Mouse (Mus musculus) Patski (cell line): ENCODE measurements around the gene Adgrg6. TPM values are rescaled to one million over a fixed set of nuclear protein-coding genes. Genes with fewer than 3 reads are reported as not detected.
A peak's percentile ranks its signal among the peaks of the same experiment; 100 is the strongest.

Experiments used
- ATAC-seq: fragments of 100-300 bp; one replicate; pipeline ENCODE4 v1.8.0; 2021
- CTCF ChIA-PET: fragments of 350-600 bp; sonication (Branson Sonifier 250); formaldehyde crosslinking; loops from one replicate; lab custom pipeline; 2022; ENCODE audit warnings: inconsistent platforms; lab: Charles Lee
- POLR2A ChIA-PET: fragments of 350-600 bp; sonication (Branson Sonifier 250); formaldehyde crosslinking; loops from one replicate; lab custom pipeline; 2022; ENCODE audit warnings: antibody characterized with exemption, inconsistent platforms; lab: Charles Lee
- DNase-seq: peaks from one replicate; pipeline ENCODE4 v3.0.0-alpha.2; 2011; ENCODE audit warnings: low read depth, low spot score
- H3K27me3 ChIP-seq: fragments of 371-371 bp; one replicate; pipeline ENCODE4 v1.5.1; 2021
- CTCF ChIP-seq: fragments of 100-300 bp; IDR thresholded peaks from one replicate; pipeline ENCODE4 v1.5.1; 2021
- in situ Hi-C: fragments of 300-500 bp; cut with MboI; formaldehyde crosslinking; loops from 3 replicates; pipeline ENCODE4 v1.11.1; 2018; ENCODE audit warnings: low pct_unique_long_range_greater_than_20kb, mixed read lengths
- polyA plus RNA-seq: library from polyadenylated mRNA; unstranded; gene quantifications from one replicate; pipeline ENCODE4 v1.2.3, GENCODE M21; 2021

The Adgrg6 gene
- polyA plus RNA-seq = 43.0 TPM

- ChIA-PET CTCF (interaction anchor here (0.8 to 1.2 kb wide), 2 partner anchors 91 to 94 kb away, joined by 3 to 7 read pairs; no protein-coding TSS in a partner anchor), POLR2A (interaction anchor here (0.8 kb wide), 1 partner anchor 76 kb away, joined by 3 read pairs; no protein-coding TSS in a partner anchor)
- no peak for DNase-seq
- TF ChIP-seq CTCF = peak; percentile 45
- peak; percentile 82 for ATAC-seq
- in situ Hi-C loops = loop anchor here (5.0 kb wide), 2 partner anchors 83 to 157 kb away; no protein-coding TSS in a partner anchor
- H3K27me3 ChIP-seq = no peaks in the 10 kb centered on the region
These were observed at the start of gene Adgrg6 for GRCm38 (mm10) chr10:14544941-14545717. Adgrg6 (minus strand) TSS chr10:14545659.

- DNase-seq (no peak), ATAC-seq (no peak)
- in situ Hi-C loops = no loop called here
- ChIA-PET CTCF (no interaction called here), POLR2A (no interaction called here)
- H3K27me3 ChIP-seq = peaks cover 4% of the 10 kb centered on the region
- no peak for TF ChIP-seq CTCF
These were observed 46.8 kb upstream of the Adgrg6 start for GRCm38 (mm10) chr10:14592215-14592614.

- POLR2A ChIA-PET = interaction anchor here (0.5 to 0.7 kb wide), 2 partner anchors 20 to 141 kb away, joined by 3 to 7 read pairs; no protein-coding TSS in a partner anchor
- CTCF ChIA-PET = no interaction called here
- TF ChIP-seq CTCF = no peak
- no peak for DNase-seq
- H3K27me3 ChIP-seq = peaks cover 4% of the 10 kb centered on the region
- in situ Hi-C loops = no loop called here
- no peak for ATAC-seq
These were observed 45.4 kb upstream of the Adgrg6 start for GRCm38 (mm10) chr10:14590816-14591215.

- no peak for TF ChIP-seq CTCF
- CTCF ChIA-PET = no interaction called here
- DNase-seq (no peak), ATAC-seq (no peak)
- in situ Hi-C loops = loop anchor here (5.0 kb wide), 1 partner anchor 37 kb away; no protein-coding TSS in a partner anchor
- POLR2A ChIA-PET = no interaction called here
- peaks cover 4% of the 10 kb centered on the region for H3K27me3 ChIP-seq
These were observed 44.2 kb upstream of the Adgrg6 start for GRCm38 (mm10) chr10:14589667-14590066.

DNA sequence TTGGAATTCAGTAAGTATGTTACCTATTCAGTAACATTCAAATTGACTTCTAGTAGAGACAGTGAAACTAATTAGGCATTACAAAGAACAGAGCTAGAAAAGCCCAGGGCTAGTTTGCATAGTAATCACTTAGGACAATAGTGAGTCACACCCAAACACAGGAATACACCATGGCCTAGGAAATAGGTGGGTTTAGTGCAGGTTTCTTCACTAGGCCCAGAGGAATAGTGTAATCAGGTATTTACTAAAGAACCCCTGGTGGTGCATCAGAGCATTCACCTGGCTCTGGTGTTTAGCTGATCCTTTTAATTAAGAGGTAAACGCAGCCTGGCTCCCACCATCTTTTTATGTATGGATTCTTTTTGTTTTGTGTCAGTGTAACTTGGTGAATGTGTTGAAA, 38.0 kb upstream of the Adgrg6 start:
- H3K27me3 ChIP-seq = no peaks in the 10 kb centered on the region
- ChIA-PET CTCF (interaction anchor here (1.4 kb wide), 1 partner anchor 13 kb away, joined by 3 read pairs; no protein-coding TSS in a partner anchor), POLR2A (no interaction called here)
- no peak for TF ChIP-seq CTCF
- DNase-seq (no peak), ATAC-seq (no peak)
- in situ Hi-C loops = no loop called here

GRCm38 (mm10) chr10:14574255-14574654, 28.8 kb upstream of the Adgrg6 start:
- no peak for DNase-seq
- TF ChIP-seq CTCF = no peak
- ChIA-PET POLR2A (no interaction called here), CTCF (no interaction called here)
- ATAC-seq = no peak
- H3K27me3 ChIP-seq = no peaks in the 10 kb centered on the region
- in situ Hi-C loops = no loop called here

GRCm38 (mm10) chr10:14571143-14571542, 25.7 kb upstream of the Adgrg6 start:
- CTCF ChIA-PET = interaction anchor here (1.2 to 2.3 kb wide), 2 partner anchors 11 to 95 kb away, joined by 3 to 8 read pairs; no protein-coding TSS in a partner anchor
- no peak for DNase-seq
- H3K27me3 ChIP-seq = no peaks in the 10 kb centered on the region
- no peak for TF ChIP-seq CTCF
- POLR2A ChIA-PET = interaction anchor here (0.6 kb wide), 1 partner anchor 20 kb away, joined by 7 read pairs; no protein-coding TSS in a partner anchor
- ATAC-seq = no peak
- in situ Hi-C loops = no loop called here

DNA sequence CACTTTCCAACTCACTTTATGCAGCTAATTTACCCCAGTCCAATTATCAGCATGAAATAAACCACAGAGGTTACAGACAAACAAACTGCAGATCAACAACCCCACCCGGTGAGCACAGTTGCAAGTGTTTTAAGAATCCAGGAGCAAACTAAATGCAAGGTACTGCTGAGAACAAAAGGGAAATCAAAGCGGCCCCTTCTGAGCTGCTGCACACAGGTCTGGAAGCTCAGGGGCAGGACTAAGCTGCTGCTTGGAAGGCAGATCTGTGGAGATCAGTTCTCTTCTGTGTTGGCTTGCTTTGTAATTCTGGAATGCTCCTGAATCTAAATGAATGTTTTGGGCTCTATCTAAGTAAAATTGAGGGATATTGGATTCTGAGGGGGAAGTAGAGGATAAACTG, 25.2 kb upstream of the Adgrg6 start:
- ATAC-seq (no peak), DNase-seq (no peak)
- ChIA-PET CTCF (interaction anchor here (1.2 to 2.3 kb wide), 3 partner anchors 12 to 95 kb away, joined by 3 to 8 read pairs (median 3); no protein-coding TSS in a partner anchor), POLR2A (no interaction called here)
- in situ Hi-C loops = no loop called here
- TF ChIP-seq CTCF = no peak
- H3K27me3 ChIP-seq = no peaks in the 10 kb centered on the region

DNA sequence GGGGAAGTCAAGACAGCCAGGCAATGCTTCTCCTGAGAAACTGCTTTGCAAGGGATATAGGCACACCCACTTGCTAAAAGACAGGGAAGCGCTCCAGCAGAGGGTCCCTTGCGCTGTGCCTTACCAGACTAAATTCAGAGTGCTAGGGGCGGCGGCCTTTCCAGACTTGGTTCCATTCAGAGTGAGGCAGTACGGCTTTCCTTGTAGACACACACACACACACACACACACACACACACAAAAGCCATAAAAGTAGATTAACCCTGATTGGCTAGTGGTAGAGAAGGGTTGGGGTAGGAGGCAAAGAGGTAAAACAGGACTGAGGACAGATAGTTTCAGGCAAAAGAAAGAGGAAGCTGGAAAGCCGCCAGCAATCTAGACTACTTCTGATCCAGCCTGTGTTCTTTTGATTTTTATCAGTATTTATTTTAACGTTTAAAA, 672 bp upstream of the Adgrg6 start:
- DNase-seq = no peak
- POLR2A ChIA-PET = no interaction called here
- in situ Hi-C loops = no loop called here
- ATAC-seq = no peak
- CTCF ChIA-PET = no interaction called here
- H3K27me3 ChIP-seq = no peaks in the 10 kb centered on the region
- no peak for TF ChIP-seq CTCF

DNA sequence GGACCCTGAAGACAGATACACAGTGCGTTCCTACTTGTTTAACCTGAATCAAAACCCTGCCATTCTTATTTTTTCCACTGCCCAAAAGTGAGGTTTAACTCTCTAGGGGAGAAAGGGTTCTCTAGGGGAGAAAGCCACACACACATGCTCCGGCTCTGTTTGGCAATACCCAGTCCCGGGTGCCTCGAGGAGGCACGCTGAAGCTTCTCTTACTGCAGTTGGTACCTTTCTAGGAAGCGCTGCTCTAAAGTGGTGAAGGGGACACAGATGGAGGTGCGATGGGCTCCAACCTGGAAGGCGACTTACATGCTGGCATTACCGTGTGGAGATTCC, 885 bp downstream of the Adgrg6 start:
- peak; percentile 56 for ATAC-seq
- no peak for TF ChIP-seq CTCF
- CTCF ChIA-PET = interaction anchor here (0.8 to 1.2 kb wide), 2 partner anchors 90 to 93 kb away, joined by 3 to 7 read pairs; no protein-coding TSS in a partner anchor
- in situ Hi-C loops = loop anchor here (5.0 kb wide), 2 partner anchors 82 to 158 kb away; no protein-coding TSS in a partner anchor
- no peak for DNase-seq
- no peaks in the 10 kb centered on the region for H3K27me3 ChIP-seq
- POLR2A ChIA-PET = interaction anchor here (0.8 to 1.5 kb wide), 2 partner anchors 10 to 75 kb away, joined by 3 read pairs; no protein-coding TSS in a partner anchor
